Mouse (Mus musculus): ENCODE results near the gene Plxna1. TPM values are rescaled to one million over a fixed set of nuclear protein-coding genes. Genes with fewer than 3 reads are reported as not detected.

Plxna1 gene
- total RNA-seq, 2 experiments from 2014 or later: 61.8 to 70.3 TPM

DNA sequence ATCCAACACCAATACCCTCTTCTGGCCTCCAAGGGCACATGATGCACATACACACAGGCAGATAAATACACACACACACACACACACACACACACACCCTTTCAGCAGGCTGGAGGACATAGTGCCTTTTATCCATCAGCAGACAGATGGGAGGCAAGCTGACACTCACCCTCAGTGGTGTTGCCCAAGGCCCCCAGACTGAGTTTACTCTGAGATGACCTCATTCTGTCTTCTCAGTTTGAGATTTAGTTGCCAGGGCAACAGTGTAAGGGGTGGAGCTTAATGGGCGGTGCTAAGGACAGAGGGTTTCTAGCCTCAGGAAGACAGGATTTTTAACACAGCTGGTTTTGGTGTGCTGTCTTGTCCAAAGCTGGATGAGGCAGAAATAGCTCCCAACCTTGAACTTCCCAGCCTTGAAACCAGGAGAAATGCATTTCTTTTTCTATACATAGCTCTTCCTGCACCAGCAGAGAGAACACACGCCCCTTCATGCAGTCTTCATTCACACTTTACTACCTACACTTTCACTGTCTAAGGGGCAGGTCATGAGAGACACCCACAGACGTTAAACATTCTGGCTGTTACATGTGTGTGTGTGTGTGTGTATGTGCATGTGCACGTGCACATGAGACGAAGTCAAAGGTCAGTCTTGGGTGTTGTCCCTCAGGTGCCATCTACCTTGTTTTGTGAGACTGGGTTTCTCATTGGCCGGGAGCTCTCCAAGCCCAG is 75.6 kb downstream of the Plxna1 start:
- TF ChIP-seq CTCF (IDR thresholded peaks at IDR 0.05): no peak
- no peak overlapping the region for H3K4me3 ChIP-seq
- DNase-seq (ENCODE audit: extremely low spot score in 1 of 2, low spot score in 2 of 2): no peak
- H3K27ac ChIP-seq: no peak overlapping the region
- intact Hi-C loops (cut with DNase I): no loop called here

DNA sequence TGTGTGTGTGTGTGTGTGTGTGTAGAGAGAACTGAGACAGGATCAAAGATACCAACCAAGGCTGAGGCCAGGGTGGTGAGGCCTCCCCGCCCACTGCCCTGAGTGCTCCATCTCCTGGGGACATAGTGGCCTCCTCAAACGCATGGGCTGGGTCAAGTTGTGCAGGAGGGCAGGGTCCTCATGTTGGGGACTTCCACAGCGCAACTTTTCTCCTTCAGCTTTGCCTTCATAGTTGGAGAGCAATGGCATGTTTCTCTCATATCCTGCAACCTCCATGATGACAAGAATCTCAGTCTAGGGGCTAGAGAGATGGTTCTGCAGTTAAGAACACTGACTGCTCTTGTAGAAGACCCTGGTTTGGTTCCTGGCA is 76.1 kb downstream of the Plxna1 start:
- intact Hi-C loops (cut with DNase I): no loop called here
- no peak for DNase-seq (ENCODE audit: extremely low spot score in 1 of 2, low spot score in 2 of 2)
- Histone ChIP-seq H3K27ac (no peak overlapping the region), H3K4me3 (no peak overlapping the region)
- TF ChIP-seq CTCF (IDR thresholded peaks at IDR 0.05): no peak

DNA sequence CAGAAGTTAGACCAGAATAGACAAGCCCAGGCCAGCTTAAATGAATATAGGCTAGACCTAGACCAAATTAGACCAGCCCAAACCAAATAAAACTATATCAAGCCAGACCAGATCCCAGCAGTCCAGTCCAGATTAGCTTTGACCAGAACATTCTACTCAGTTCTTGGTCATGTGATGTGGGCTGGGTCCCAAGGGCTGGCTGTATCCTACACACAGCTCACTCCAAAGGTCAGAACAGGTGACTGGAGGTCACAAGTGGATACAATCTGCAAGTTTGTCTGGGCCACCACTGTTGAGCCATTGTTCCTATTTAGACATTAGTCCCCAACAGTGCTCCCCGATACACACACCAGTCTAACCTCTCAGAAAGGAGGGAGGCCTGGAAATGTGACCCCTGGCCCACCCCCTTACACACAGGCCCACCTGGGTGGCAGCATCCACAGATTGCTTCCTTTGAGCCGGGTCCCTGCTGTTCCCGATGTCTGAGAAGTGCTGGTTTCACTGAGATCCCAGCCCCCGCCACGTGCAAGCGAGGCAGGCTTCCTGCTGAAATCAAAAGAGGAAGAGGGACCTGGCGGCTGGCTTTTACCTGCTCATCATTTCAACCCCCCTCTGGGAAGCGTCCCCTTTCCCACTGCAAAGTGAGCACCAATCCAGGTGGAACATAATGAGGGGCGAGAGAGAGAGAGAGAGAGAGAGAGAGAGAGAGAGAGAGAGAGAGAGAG is 76.7 kb downstream of the Plxna1 start:
- Histone ChIP-seq H3K4me3 (no peak overlapping the region), H3K27ac (no peak overlapping the region)
- no peak for DNase-seq (ENCODE audit: extremely low spot score in 1 of 2, low spot score in 2 of 2)
- TF ChIP-seq CTCF (IDR thresholded peaks at IDR 0.05): no peak
- intact Hi-C loops (cut with DNase I): no loop called here

DNA sequence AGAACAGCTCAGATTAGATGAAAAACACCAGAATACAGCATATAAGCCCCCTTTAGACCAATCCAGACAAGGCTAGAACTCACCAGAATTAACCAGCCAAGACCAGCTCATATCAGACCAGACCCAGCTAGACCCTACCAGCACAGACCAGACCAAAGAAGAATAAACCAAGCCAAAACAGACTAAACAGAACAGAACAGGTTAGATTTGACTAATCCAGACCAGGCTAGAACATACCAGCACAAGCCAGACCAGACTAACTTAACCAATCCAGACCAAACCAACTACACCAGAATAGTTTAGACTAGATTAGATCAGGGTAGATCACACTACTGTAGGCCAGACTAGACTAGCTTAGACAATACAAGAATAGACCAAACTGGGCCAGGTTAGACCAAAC is 77.3 kb downstream of the Plxna1 start:
- no peak overlapping the region for H3K27ac ChIP-seq
- H3K4me3 ChIP-seq: no peak overlapping the region
- no peak for DNase-seq (ENCODE audit: extremely low spot score in 1 of 2, low spot score in 2 of 2)
- TF ChIP-seq CTCF (IDR thresholded peaks at IDR 0.05): no peak
- intact Hi-C loops (cut with DNase I): no loop called here

DNA sequence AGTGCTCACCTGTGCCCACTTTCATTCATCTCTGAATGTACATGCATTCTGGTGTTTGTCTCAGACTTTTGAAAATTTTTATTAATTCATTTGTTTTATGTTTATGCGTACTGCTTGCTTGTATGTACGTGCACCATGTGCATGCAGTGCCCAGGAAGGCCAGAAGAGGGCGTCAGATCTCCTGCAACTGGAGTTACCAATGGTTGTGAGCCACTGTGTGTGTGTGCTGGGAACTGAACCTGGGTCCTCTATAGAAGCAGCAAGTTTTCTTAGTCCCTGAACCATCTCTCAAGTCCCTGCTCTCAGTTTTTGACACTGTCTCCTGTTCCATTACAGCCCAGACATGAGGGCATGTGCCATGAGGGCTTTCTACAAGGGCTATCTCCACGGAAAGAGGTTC is 79.3 kb downstream of the Plxna1 start:
- intact Hi-C loops (cut with DNase I): no loop called here
- Histone ChIP-seq H3K4me3 (no peak overlapping the region), H3K27ac (no peak overlapping the region)
- TF ChIP-seq CTCF (IDR thresholded peaks at IDR 0.05): no peak; the same call in none of the 2 replicates
- DNase-seq (ENCODE audit: extremely low spot score in 1 of 2, low spot score in 2 of 2): no peak

DNA sequence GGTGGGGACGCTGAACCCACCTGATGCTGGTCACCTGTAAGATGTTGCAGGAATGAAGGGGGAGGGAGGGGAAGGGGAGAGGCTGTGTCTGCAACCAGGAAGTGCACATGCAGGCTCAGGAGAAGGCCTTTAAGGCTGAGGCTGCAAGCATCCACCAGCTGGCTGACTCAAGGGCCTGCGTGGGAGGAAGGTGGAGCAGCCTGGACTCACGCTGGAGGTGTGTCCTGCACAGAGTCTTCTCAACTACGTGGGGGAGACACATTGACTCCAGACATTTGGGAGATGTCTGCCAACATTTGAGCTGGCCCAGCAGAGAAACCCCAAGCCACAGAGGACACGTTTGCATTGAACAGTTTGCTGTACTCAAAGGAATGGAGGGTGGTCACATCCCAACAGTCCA is 79.8 kb downstream of the Plxna1 start:
- no peak for DNase-seq (ENCODE audit: extremely low spot score in 1 of 2, low spot score in 2 of 2)
- Histone ChIP-seq H3K4me3 (no peak overlapping the region), H3K27ac (no peak overlapping the region)
- no peak for TF ChIP-seq CTCF (IDR thresholded peaks at IDR 0.05)
- intact Hi-C loops (cut with DNase I): no loop called here

DNA sequence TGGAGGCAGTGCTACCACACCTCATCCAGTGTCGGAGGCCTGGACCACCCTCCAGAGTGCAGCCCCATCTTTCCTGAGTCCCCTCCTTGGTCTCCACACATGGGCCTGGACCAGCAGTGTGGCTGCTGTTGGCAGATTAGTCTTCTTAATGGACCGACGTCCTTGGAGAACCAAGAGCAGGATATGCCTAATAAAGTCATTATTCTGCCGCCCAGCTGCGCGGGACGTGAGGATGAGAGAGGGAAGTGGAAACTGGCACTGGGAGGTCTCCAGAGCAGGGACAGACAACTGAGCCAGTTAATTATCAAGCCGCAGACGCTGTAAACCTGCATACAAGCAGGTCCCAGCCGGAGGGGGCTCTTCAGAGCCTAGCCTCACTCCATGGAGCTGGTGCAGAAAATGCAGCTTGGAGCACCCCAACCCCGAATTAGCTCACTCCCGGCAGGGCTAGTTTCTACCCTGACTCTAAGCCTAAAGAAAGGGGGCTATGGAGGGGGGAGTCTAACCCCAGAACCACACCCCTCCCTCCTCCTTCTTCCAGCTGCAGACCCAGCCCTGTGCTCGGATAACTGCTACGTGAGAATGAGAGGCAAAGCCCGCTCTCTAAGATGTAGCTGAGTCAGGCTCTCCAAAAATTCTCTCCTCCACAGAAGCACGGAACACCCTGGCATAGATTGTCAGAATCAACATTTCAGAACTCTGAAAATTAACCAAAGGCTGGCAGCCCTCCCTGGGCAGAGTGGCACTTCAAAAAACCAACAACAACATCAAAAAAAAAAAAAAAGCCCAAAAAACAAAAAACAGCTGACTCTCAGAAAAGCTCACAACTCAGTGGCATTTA is 80.7 kb downstream of the Plxna1 start:
- TF ChIP-seq CTCF (IDR thresholded peaks at IDR 0.05): no peak
- no peak overlapping the region for H3K27ac ChIP-seq
- H3K4me3 ChIP-seq: no peak overlapping the region
- intact Hi-C loops (cut with DNase I): no loop called here
- DNase-seq (ENCODE audit: extremely low spot score in 1 of 2, low spot score in 2 of 2): no peak

DNA sequence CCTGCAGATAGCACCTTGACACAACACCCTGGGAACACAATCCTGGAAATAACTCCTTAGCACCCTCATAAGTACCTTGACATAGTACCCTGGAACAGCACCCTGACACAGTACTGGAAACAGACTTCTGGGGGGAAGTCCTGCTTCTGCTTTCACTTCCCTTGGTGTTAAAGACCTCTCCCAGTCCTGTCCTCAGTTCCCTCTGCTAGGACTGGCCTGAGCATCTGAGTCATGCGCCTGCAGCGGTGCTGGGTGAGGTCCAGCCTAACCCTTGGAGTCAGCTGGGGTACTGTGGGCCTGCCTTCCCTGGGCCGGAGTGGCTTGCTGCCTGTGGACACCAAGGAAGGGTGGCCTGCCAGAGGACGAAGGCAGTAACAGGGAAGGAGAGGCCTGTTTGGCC is 81.9 kb downstream of the Plxna1 start:
- intact Hi-C loops (cut with DNase I): no loop called here
- no peak for DNase-seq (ENCODE audit: extremely low spot score in 1 of 2, low spot score in 2 of 2)
- Histone ChIP-seq H3K4me3 (no peak overlapping the region), H3K27ac (no peak overlapping the region)
- no peak for TF ChIP-seq CTCF (IDR thresholded peaks at IDR 0.05)

DNA sequence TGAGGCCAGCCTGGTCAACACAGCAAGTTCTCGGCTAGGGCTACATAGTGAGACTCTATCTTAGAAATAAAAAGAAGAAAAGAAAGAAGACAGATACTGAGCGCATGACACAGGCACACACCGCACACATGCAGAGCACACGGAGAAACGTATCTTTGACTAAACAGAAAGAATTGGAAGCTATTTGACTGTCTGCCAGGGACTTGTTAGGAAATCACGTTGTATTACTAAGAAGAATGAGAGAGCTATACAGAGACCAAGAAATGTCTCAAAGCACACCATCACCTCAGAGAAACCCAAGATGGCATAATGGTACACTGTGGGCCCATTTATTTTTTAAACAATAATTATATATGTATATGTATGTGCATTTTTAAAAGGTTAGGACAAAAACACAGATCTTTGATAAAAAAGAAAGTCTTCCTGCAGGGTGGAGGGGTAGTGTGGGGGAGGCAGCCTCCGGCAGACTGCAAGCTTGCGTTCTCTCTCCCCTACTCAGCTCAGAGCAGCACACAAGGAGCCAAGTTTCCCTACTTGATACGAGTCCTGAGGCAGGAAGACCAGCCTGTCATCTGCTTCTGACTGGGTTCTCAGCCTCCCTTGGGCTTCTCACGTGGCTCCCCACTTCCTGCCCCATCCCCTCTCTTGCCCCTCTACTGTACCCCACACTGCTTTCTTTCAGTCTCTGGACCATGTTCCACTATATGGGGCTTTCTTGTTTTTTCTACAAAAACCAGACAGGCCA is 90.5 kb downstream of the Plxna1 start:
- intact Hi-C loops (cut with DNase I): no loop called here
- no peak for DNase-seq (ENCODE audit: extremely low spot score in 1 of 2, low spot score in 2 of 2)
- no peak overlapping the region for H3K4me3 ChIP-seq
- no peak for TF ChIP-seq CTCF (IDR thresholded peaks at IDR 0.05)
- no peak overlapping the region for H3K27ac ChIP-seq

DNA sequence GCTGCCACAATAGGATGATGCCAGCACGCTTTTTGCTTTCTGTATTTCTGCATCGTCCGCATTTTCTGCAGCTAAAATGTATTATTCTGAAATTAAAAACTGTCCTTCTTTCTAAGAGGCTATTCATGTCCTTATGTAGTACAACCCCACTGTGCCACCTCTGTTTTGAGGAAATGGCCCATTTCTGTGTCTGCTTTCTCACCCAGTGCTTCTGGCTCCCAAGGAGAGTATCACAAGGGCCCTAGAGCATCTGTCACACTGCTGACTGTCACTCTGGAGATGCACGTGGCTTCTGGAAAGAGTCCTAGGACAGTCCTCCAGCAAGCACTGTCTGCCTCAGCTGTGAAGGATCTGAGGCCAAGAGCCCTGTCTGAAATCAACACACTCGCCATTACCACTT is 95.2 kb downstream of the Plxna1 start:
- DNase-seq (ENCODE audit: extremely low spot score in 1 of 2, low spot score in 2 of 2): no peak
- TF ChIP-seq CTCF (IDR thresholded peaks at IDR 0.05): no peak
- no peak overlapping the region for H3K4me3 ChIP-seq
- intact Hi-C loops (cut with DNase I): no loop called here
- no peak overlapping the region for H3K27ac ChIP-seq

Other genes starting within 250 kb of the Plxna1 start
- 10 to 100 TPM; 75.9 to 79.0 TPM for gene Chchd6, start 233.0 kb upstream of the Plxna1 start, total RNA-seq (2021)